Mouse (Mus musculus) CH12.LX (cell line): ENCODE measurements around the gene Itsn1.

Source experiments
- BHLHE40 ChIP-seq: IDR thresholded peaks from 2 replicates; pipeline ENCODE4 v1.6.1; 2011; ENCODE audit warnings: mild to moderate bottlenecking, low read depth, low read length, improper control_type of control experiment
- CTCF ChIP-seq, 2 experiments: IDR thresholded peaks in 1 of 2; conservative IDR thresholded peaks in 1 of 2; 2 replicates each; pipeline ENCODE4 v1.5.1; 2011 to 2012; ENCODE audit warnings: low read depth in 2 of 2, low read length in 2 of 2, improper control_type of control experiment in 1 of 2, inconsistent platforms in 1 of 2, mild to moderate bottlenecking in 1 of 2, moderate library complexity in 1 of 2
- EP300 ChIP-seq: IDR thresholded peaks from 2 replicates; pipeline ENCODE4 v1.6.1; 2011; ENCODE audit warnings: low read length, improper control_type of control experiment
- IRF4 ChIP-seq: IDR thresholded peaks from 2 replicates; pipeline ENCODE4 v1.6.1; 2014; ENCODE audit warnings: low read depth, mild to moderate bottlenecking, inconsistent platforms, low read length, improper control_type of control experiment
- POLR2A ChIP-seq: IDR thresholded peaks from 2 replicates; pipeline ENCODE4 v1.6.1; 2011; ENCODE audit warnings: low read depth, mild to moderate bottlenecking, improper control_type of control experiment, low read length

DNA sequence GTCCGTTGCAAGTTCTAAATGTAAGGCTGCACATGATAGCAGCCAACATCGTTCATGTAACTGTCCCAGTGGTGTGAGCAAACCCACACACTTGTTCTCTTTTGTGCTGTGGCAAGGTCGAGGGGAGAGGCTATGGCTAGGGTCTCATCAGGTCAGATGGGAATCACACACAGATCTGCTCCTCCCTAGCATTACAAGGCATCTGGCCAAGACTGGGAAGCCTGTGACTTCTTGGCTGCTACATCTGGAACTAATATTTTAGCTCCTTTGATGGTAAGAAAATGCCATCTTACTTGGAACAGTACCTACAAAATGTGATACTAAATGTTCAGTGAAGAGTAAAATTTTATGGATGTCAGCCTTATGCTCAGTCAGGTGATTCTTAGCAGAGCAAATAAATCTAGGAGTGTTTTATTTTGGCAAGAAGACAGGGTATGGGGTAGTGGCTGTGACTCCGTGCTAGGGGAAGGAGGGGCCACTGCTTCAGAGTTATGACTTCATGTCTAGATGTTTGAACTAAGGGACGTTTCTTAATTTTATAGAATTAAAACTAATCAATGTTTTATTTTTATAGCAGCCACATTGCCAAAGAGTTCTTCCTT is 73.5 kb downstream of the Itsn1 start:
- no peak for TF ChIP-seq POLR2A
- TF ChIP-seq EP300: no peak
- no peak for TF ChIP-seq CTCF (conservative IDR thresholded peaks at IDR 0.05 in 1 of 2, IDR thresholded peaks at IDR 0.05 in 1 of 2; ENCODE audit: low read depth in 2 of 2, low read length in 2 of 2)
- TF ChIP-seq BHLHE40: no peak
- TF ChIP-seq IRF4: no peak
